Mouse (Mus musculus): ENCODE data around the gene Trpv1.

GRCm38 (mm10) chr11:73222846-73223245, 11.2 kb upstream of the Trpv1 start:
- TF ChIP-seq POLR2A (IDR thresholded peaks at IDR 0.05; ENCODE audit: borderline replicate concordance, low read depth, low read length) (no peak), CTCF (IDR thresholded peaks at IDR 0.05; ENCODE audit: low read depth, low read length) (no peak)
